Mouse (Mus musculus): ENCODE results near the gene Trhr2.

GRCm38 (mm10) chr8:122320541-122320940, 40.0 kb downstream of the Trhr2 start:
- no peak for TF ChIP-seq POLR2A (IDR thresholded peaks at IDR 0.05; ENCODE audit: insufficient read depth, low read depth, low read length)
- TF ChIP-seq CTCF (IDR thresholded peaks at IDR 0.05; ENCODE audit: insufficient read depth, low read depth, low read length): no peak

Measured in olfactory bulb, adult 2 months (tissue).